Mouse (Mus musculus) 416B (cell line): Measurements from ENCODE around the gene Caln1.
A peak's percentile ranks its signal among the peaks of the same experiment; 100 is the strongest.

Experiments
- DNase-seq: peaks from one replicate; pipeline ENCODE4 v3.0.0; 2011; ENCODE audit warnings: low read depth

Caln1 gene

GRCm38 (mm10) chr5:130812556-130812955, 443.3 kb downstream of the Caln1 start:
- DNase-seq: no peak

GRCm38 (mm10) chr5:130813089-130813488, 443.8 kb downstream of the Caln1 start:
- DNase-seq: no peak

GRCm38 (mm10) chr5:130815352-130815751, 446.1 kb downstream of the Caln1 start:
- no peak for DNase-seq

GRCm38 (mm10) chr5:130820021-130820648, 450.9 kb downstream of the Caln1 start:
- no peak for DNase-seq

- no peak for DNase-seq
Observed at GRCm38 (mm10) chr5:130820661-130821060, 451.4 kb downstream of the Caln1 start.

- DNase-seq: no peak
Observed at GRCm38 (mm10) chr5:130825797-130826196, 456.5 kb downstream of the Caln1 start.

GRCm38 (mm10) chr5:130848562-130848961, 479.3 kb downstream of the Caln1 start:
- DNase-seq: no peak

- no peak for DNase-seq
Observed at GRCm38 (mm10) chr5:130849610-130850009, 480.4 kb downstream of the Caln1 start.

GRCm38 (mm10) chr5:130852182-130852581, 482.9 kb downstream of the Caln1 start:
- DNase-seq: no peak

GRCm38 (mm10) chr5:130853371-130853770, 484.1 kb downstream of the Caln1 start:
- peak; percentile 83 for DNase-seq

- DNase-seq: no peak
Observed at GRCm38 (mm10) chr5:130854430-130854829, 485.2 kb downstream of the Caln1 start.

- DNase-seq: peak; percentile 52
Observed at GRCm38 (mm10) chr5:130858148-130858547, 488.9 kb downstream of the Caln1 start.

- no peak for DNase-seq
Observed at GRCm38 (mm10) chr5:130858706-130859105, 489.5 kb downstream of the Caln1 start.

- DNase-seq: no peak
Observed at GRCm38 (mm10) chr5:130859736-130860135, 490.5 kb downstream of the Caln1 start.

GRCm38 (mm10) chr5:130862302-130862701, 493.0 kb downstream of the Caln1 start:
- DNase-seq: peak; percentile 22

- no peak for DNase-seq
Observed at GRCm38 (mm10) chr5:130869869-130870268, 500.6 kb downstream of the Caln1 start.

GRCm38 (mm10) chr5:130871086-130871485, 501.8 kb downstream of the Caln1 start:
- no peak for DNase-seq

- no peak for DNase-seq
Observed at GRCm38 (mm10) chr5:130875391-130875790, 506.1 kb downstream of the Caln1 start.

GRCm38 (mm10) chr5:130880331-130880730, 511.1 kb downstream of the Caln1 start:
- no peak for DNase-seq

- no peak for DNase-seq
Observed at GRCm38 (mm10) chr5:130891735-130892134, 522.5 kb downstream of the Caln1 start.

GRCm38 (mm10) chr5:130895991-130896390, 526.7 kb downstream of the Caln1 start:
- DNase-seq: no peak
